Mouse (Mus musculus) kidney, postnatal 36 days (tissue): ENCODE measurements around the gene Ago4.
"Not testable (repeated sequence)": the region's sequence is repeated elsewhere in the genome, so short reads cannot be mapped to it uniquely, and the experiment has no call there.

Source experiments
- DNase-seq, 2 experiments: peaks; one replicate each; pipeline ENCODE4 v3.0.0; 2021 to 2022; ENCODE audit warnings: mixed read lengths in 2 of 2

The Ago4 gene

GRCm38 (mm10) chr4:126532827-126533728, at the start of gene Ago4:
Gene Ago4, minus strand, starts transcription at chr4:126533472.
- peak; percentile 37 to 78 for DNase-seq

GRCm38 (mm10) chr4:126579077-126579476, 45.8 kb upstream of the Ago4 start:
- DNase-seq: no peak

- DNase-seq: no peak
These were observed 44.6 kb upstream of the Ago4 start for GRCm38 (mm10) chr4:126577920-126578319.

- DNase-seq: no peak
These were observed 43.0 kb upstream of the Ago4 start for GRCm38 (mm10) chr4:126576281-126576680.

GRCm38 (mm10) chr4:126569783-126570182, 36.5 kb upstream of the Ago4 start:
- no peak for DNase-seq

- DNase-seq: peak; percentile 36 to 38
These were observed 34.0 kb upstream of the Ago4 start for GRCm38 (mm10) chr4:126567243-126567642.

GRCm38 (mm10) chr4:126563798-126564197, 30.5 kb upstream of the Ago4 start:
- DNase-seq: no peak

GRCm38 (mm10) chr4:126556809-126557711, 23.8 kb upstream of the Ago4 start, which contains the start of gene Clspn:
Gene Clspn, plus strand, starts transcription at chr4:126556935.
- DNase-seq: peak; percentile 90 to 94

- peak in 1 of 2 experiments; percentile 14 for DNase-seq
These were observed 21.2 kb upstream of the Ago4 start for GRCm38 (mm10) chr4:126554462-126554861.

GRCm38 (mm10) chr4:126553685-126554084, 20.4 kb upstream of the Ago4 start:
- no peak for DNase-seq

GRCm38 (mm10) chr4:126553105-126553504, 19.8 kb upstream of the Ago4 start:
- no peak for DNase-seq

GRCm38 (mm10) chr4:126552136-126552535, 18.9 kb upstream of the Ago4 start:
- DNase-seq: no peak

GRCm38 (mm10) chr4:126546183-126546582, 12.9 kb upstream of the Ago4 start:
- no peak for DNase-seq

GRCm38 (mm10) chr4:126545703-126546102, 12.4 kb upstream of the Ago4 start:
- no peak for DNase-seq

GRCm38 (mm10) chr4:126545016-126545415, 11.7 kb upstream of the Ago4 start:
- no peak for DNase-seq

GRCm38 (mm10) chr4:126542838-126543237, 9.6 kb upstream of the Ago4 start:
- DNase-seq: no peak

GRCm38 (mm10) chr4:126540487-126541071, 7.3 kb upstream of the Ago4 start:
- no peak for DNase-seq

- DNase-seq: no peak
These were observed 3.6 kb upstream of the Ago4 start for GRCm38 (mm10) chr4:126536865-126537264.

- not testable (repeated sequence) for DNase-seq
These were observed 2.4 kb upstream of the Ago4 start for GRCm38 (mm10) chr4:126535631-126536030.

- no peak for DNase-seq
These were observed 428 bp upstream of the Ago4 start for GRCm38 (mm10) chr4:126533729-126534070.

GRCm38 (mm10) chr4:126532292-126532691, 980 bp downstream of the Ago4 start:
- no peak for DNase-seq

- no peak for DNase-seq
These were observed 6.4 kb downstream of the Ago4 start for GRCm38 (mm10) chr4:126526828-126527227.

GRCm38 (mm10) chr4:126526164-126526563, 7.1 kb downstream of the Ago4 start:
- DNase-seq: no peak
